Mouse (Mus musculus) A20 (cell line): Measurements from ENCODE around the gene Gpcpd1.
A peak's percentile ranks its signal among the peaks of the same experiment; 100 is the strongest.

Experiments
- DNase-seq: peaks from one replicate; pipeline ENCODE4 v3.0.0-alpha.2; 2011; ENCODE audit warnings: low read depth, low spot score

Gene Gpcpd1

DNA sequence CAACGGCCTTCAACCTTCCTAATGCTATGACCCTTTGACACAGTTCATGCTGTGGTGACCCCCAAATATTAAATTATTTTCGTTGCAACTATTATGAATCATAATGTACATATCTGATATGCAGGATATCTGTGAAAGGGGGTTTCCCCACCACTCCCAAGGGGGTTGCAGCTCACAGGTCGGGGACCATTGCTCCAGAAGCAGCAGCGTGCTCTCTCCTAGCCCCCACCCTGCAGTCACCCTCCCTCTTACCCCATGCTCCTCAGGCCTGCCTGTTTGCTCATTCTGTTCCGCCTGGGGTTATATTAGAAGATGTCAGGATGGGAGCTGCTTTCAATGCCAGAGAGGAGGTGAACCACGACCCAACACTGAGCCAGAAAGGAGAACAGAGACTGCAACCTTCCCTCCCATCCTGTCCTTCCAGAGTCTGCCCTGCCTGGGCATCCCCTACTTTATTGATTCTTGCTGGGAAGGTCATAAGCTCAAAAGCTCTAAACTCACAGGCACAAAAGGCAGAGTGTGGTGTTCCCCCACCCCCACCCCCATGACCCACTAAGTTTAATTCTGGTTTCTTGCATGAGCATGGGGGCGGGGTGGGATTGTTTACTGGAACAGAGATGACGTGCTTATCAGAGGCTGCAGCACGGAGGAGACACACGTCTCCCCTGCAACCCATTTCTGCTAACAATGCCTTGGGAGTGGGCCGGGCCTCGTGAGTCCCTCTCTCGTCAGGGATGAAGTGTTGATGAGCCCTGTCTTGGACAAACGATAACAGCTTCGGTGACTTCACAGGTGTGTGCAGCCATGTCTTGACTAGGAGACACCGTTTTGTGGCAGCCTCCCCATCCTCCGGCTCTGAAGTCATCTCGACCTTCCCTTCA, 69.3 kb downstream of the Gpcpd1 start:
- no peak for DNase-seq

DNA sequence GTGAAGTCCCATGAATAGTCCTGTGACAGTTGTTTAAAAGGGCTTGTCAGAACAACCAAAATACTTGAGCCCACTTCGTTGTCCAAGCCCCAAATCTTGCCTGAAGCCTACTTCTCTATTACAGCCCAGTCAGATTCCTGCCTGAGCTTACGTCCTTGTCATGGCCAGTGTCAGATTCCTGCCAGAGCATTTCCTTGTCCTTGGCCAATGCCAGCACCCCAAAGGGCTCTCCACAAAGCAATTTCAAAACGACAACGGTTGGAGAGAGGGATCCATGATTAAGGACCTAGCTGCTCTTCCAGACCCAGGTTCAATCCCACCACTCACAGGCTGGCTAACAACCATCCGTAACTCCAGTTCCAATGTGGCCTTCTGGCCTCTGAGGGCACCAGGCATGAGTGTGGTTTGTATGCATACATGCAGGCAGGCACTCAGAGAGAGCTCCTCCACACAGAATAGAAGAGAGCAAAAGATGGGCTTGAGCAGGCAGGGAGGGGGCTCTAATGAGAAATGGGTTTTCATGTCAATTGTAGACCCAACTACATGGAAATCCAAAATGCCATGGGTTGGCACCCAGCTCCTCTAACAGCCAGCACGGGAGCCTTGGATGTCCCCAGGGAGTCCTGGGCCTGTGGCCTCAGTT, 70.2 kb downstream of the Gpcpd1 start:
- no peak for DNase-seq

DNA sequence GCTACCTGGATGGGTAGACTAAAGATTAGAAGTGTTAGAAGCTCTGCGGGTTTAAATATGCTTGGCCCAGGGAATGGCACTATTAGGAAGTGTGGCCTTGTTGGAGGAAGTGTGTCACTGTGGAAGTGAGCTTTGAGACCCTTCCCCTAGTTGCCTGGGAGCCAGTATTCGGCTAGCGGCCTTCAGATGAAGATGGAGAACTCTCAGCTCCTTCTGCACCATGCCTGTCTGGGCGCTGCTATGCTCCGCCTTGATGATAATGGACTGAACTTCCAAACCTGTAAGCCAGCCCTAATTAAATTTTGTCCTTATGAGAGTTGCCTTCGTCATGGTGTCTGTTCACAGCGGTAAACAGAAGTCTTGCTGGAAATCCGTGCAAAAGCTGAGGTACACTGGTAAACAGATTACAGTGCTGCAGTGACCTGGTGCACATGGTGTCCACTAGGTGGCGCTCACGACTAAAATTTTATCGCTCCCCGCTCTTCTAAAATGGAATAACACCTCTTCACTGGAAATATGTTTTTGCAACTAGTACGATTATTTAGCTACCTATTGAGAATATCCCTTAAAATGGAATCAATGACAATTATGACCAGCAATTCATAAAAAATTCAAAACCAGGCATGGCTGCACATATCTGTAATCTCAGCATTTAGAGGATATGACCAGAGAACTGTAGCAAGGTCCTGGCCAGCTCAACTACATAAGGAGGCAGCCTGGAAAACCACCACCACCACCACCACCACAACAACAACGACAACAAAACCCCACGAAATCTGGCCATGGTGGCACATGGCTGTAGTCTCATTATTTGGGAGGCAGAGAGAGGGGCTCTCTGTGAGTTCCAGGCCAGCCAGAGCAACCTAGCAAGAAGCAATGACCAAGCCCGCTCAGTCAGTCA, 71.1 kb downstream of the Gpcpd1 start:
- peak; percentile 80 for DNase-seq

DNA sequence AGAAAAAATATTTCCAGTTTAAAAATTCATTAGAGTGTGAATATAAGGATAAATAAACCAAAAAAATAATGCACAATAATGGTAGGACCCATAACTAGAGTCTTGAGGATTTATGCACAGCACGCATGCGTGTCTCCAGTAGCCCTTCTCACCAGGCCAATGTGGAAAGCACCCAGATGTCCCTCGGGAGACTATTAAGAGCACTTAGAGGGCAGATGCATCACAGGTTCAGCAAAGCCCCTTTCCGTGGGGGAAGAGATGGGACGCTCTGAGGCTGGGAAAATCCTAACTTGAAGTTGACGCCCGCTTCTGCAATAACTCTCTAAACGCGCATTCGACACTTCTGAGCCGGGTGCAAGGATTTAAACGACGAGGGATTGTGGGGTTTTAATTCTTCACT, 71.9 kb downstream of the Gpcpd1 start:
- no peak for DNase-seq

DNA sequence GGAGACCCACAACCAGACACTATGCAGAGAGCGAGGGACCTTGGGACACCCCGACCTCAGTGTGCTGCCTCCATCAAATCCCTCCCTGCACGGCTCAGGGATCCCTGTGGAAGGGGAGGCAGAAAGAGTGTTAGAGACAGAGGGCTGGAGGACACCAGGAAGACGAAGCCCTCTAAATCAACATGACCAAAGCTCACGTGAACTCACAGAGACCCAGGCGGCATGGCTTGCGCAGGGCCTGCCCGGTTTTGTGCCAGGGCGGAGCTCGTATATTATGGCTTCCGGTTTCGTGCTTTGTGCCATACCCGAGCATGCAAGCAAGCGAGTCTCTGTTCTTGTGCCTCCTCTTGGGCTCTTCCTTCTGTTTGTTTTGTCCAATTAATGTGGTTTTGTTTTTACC, 72.5 kb downstream of the Gpcpd1 start:
- no peak for DNase-seq

DNA sequence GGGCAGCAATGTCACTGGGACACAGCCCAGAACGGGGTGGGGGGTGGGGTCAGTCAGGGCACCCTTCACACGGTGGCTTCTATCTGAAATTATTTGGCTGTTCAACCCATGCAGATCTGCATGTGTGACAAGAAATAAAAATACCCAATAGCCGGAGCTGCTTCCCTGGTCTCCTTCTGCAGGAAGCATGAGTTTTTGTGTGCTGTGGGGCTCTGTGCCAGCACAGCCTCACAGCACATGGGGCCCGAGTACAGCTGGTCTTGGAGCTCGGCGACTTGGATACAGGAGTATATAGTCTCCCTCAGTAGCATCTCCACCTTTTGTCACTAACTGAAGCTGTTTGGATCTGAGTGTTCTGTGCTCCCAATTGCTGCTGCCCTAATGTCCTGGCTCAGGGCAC, 73.2 kb downstream of the Gpcpd1 start:
- DNase-seq, result no peak

DNA sequence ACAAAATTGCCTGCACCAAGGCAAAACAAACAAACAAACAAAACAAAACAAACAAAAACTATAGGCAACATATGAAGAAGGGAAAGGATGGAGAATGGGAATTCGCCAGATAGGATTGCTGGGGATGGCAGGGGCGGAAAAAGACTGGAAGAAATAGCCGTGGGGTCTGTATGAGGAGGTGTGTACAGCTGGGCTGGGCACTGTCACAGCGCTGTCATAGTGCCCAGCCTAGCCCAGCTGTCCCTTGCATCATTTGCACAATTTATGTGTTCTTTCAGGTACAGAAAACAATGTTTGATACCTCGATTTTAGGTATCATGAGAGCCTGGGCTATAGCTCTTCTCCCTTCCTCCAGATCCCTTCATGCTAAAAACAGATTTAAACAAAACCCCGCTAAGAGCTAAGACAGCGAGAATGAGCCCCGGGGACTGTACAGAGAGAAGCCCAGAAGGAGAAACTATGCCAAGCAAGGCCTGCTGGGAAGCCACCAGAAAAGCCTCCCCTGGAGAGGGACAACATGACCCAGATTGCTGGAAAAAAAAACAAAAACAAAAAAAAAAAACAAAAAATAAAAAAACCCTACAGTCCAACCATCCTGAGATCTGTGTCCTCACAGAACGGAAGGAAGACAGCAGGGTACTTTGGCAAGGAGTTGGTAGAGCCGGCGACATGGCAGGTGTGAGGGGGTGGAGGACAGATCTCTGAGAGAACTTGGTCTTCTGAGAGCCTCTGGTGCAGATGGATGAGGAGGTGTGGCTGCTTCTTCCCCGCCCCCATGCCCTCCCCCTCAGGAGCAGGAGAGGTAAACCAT, 74.0 kb downstream of the Gpcpd1 start:
- DNase-seq, result no peak

DNA sequence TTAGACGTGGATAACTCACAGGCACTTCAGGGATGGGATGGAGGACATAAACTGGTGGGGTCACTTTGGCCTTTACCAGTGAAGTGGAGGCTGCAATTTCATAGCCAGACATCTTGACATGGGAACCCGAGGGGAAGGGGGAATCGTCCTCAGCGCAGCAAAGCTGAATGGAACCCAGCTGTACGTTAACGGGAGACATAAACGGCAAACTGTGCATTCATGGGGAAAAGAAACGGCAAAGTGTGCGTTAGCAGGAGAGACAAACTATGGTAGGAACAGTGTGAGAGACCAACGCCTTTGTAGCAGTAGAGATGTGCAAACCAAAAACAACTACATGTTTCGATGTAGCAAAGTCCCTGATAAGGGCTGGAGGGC, 74.6 kb downstream of the Gpcpd1 start:
- DNase-seq, result no peak

DNA sequence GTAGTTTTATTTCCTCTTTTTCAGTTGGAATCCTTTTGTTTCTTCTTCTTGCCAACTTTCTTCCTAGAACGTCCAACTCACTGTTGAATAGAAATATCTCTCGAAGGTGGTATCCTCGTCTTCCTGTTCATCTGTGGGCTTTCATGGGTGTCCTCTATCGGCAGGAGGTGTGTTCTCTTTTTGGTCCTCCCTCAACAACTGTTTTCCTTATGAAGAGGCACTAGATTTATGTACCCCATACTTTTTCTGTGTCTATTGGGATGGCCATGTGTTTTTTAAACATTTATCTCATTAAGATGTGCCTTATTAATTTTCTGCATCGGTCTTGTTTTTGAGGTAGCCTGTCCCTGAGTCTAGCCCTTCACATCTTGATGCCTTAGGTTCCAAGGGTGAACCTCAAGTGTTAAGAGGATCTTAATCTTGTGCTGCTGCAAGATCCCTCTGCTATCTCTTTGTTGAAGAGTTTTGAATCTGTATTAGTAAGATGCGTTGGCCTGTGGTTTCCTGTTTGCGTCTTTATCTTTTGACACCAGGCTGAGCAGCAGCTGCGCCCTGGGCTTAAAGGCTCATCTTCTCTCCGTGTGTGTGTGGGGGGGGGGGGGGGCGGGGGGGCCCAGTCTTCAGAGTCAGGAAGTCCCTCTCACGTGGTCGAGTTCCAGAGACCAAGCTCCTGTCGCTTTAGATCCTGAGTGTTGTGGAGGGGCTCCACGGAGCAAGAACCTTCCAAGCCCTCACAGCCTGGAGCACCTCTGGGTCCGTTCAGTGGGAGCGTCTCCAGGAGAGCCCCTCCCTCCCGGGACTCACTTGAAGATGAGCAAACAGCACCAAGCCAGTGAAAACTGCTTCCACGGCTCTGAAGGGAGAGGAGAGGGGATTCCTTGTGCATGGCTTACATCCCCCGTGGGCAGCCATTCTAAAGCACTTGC, 75.2 kb downstream of the Gpcpd1 start:
- DNase-seq, result peak; percentile 80

DNA sequence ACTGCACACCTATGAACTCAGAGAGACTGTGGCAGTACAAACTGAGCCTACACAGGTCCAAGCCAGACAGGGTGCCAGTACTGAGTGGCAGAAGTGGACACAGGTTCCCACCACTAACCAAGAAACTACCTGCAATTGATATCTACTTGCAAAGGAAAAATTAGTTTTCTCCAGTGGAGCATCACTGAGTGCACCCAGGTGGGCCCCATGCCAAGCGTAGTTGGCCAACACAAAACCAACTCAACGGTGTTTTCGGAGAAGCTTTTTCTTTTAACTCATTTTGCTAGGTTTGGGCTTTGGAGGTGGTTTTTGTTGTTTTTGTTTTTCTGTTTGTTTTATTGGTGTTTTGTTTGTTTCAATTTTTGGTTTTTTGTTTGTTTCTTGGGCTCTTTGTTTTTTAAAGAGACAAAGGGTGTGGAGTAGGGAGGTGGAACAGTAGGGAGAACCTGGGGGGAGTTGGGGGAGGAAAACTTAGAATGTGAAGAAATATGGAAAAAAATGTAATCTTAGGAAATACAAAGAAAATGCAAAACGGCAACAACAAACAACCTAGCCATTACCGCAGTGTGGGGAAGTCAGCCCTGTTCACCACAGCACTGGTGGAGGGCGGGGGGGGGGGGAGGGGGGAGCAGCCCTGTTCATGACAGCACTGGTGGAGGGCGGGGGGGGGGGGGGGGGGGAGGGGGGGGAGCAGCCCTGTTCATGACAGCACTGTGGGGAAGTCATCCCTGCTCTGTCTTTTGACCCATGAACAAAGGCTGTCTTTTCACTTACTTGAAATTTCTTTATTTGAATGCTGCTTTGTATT, 76.3 kb downstream of the Gpcpd1 start:
- peak; percentile 21 for DNase-seq

DNA sequence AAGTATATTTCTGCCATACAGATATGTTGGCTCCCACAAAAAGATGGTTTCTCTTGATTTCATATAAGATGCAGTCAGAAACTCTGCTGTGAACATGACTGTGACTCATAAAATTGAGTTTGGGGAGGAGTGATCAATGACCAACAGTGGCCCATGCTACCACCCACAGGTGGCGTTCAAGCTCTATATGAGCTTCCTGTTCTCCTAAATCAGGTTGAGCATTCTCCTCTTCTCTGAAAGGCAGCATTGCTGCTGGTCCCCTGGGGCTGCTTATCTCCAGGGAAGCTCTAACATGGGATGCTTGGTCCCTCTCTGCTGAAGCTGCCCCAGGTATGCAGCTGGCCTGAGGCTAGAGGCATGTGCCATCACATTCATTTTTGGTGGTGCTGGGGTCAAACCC, 77.8 kb downstream of the Gpcpd1 start:
- peak; percentile 50 for DNase-seq

DNA sequence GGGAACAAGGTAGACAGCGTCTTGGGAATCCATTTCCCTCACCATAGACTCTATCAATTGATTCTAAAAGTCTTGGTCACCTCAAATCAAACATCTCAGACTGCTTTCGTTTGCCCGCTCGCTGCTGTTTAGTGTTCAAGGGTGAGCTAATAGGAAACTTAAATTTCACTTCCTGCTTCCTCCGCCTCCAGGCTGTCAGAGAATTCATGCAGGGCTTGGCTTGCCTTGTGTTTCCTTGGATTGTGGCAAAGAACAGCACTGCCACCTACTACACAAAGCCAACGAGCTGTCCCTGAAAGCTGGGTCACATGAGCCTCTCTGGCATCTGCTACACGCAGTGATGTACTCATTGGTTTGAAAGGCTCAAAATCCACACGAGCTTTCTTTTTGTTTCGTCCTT, 78.3 kb downstream of the Gpcpd1 start:
- peak; percentile 51 for DNase-seq

DNA sequence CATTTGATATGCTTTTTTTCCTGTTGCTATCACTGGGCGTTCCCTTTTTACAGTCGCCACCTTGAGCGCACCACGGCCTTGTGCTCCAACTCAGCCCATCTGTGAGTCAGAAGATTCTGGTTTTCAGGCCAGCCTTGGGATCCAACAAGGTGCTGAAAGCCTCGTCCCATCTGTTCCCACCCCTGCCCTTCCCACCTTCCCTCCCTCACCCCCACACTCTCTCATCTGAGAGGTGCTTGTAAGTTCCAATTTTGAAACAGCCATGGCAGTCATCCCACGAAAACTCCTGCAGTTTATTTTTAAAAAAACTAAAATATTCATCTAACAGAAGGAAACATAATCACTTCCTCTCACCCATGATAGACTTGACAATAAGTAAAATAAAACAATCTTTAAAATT, 80.0 kb downstream of the Gpcpd1 start:
- no peak for DNase-seq

DNA sequence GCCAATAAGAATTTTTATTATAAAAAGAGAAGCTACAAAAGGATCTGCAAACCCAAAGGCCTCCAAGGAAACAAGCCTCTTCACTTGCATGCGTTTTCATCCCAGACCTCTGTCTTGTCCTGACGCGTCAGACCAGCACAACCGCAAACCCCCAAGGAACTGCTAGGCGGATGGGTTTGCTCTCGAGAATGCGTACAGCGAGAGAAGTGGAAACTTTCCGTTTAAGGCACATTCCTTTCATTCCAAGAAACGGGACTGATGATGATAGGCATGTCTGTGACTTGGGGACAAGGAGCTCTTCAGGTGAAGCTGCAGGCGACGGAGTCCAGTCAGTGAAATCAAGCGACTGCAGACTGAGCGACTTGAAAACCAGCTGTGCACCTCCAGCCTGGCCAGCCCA, 80.4 kb downstream of the Gpcpd1 start:
- DNase-seq, result no peak

DNA sequence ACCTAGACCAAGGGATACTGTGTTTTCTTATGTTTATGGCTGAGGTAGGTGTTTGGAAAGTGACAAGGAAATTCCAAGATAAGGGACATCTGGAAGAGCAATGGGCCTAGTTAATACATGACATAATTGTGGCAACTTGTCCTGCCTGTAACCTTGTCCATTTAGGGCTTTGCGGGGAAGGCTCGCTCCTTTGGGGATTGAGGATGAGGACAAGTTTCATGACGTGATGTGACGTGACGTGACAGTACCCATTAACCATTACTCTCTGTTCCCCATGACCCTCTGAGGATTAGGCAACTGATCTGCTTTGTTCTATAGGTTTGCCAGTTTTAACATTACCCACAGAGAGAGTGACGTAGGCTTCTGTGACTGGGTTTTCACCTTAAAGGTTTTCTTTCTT, 81.7 kb downstream of the Gpcpd1 start:
- DNase-seq, result no peak

DNA sequence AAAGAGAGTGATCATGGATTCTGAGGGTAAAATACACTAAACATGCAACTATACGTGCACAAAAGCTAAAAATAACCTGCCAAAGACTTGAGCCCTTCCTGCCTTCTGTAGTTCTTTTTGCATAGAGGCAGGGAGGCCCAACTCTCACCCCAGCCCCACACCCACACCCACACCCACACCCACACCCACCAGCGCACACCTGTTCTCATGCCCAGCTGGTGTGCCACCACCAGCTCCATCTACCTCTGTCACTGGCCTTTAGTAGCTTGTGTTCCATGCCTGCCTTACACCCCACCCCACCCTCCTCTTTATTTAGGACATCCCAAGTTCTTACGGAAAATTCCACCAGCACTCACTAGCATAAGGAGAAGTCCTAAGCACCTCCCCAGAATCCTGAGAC, 89.2 kb downstream of the Gpcpd1 start:
- DNase-seq, result no peak

DNA sequence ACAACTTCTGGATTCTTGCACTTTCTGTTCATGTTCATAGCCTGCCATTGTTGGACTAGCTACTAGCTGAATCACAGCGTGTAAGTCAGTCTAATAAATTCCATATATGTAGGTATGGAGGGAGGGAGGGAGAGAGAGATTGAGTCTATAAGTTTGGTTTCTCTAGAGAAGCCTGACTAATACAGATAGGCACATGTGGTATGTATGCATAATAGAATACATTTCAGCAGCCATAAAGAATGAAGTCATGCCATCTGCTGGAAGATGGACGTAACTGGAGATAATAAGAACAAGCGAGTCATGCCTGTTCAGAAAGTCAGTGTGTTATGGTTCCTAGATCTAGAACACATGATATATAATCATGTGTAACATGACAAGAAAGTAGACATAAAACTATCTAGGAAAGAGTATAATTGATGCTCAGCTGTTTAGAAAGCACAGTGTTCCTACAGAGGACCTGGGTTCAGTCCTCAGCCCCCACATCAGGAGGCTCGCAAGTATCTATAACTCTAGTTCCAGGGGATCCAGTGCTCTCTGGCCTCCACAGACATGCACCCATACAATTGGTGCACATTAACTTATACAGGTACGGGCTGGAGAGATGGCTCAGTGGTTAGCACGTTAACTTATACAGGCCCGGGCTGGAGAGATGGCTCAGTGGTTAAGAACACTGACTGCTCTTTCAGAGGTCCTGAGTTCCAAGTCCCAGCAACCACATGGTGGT, 90.0 kb downstream of the Gpcpd1 start:
- peak; percentile 50 for DNase-seq

DNA sequence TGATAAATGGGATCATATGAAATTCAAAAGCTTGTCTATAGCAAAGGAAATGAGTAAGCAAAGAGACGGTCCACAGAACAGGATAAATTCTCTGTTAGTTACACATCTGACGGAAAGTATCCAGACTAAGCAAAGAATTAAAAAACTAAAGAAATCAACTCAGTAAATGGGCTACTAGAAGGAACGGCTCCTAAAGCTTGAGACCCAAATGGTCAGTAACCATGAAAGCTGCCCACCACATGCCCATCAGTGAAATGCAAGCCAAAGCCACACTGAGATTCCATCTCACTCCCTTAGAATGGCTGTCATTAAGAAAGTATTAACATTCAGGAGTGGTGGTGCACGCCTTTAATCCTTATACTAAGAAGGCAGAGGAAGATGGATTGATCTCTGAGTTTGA, 94.3 kb downstream of the Gpcpd1 start:
- DNase-seq, result no peak

DNA sequence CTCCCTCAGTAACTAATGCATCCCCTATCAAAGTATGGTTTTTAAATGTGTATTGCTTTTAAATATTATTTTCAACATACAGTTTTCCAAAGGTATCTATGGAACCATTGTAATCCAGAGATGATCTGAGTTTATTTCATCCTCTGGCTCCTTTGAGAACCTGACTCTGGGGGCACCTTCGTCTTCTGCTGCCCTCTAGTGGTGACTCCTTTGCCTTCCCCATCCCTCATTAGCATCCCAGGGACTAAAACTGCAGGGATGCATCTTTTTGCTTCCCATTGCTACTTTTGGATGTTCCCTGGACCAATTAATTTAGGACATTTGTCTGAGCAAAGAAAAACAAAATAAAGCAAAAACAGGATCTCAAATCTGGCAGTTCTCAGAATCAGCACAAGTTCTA, 102.1 kb downstream of the Gpcpd1 start:
- DNase-seq, result peak; percentile 59
